Mouse (Mus musculus) retina, embryonic 14.5 days (tissue): ENCODE measurements at regions not wholly inside any gene's neighbourhood (a gene's known extent, or its start where the extent isn't known, plus 50 kb on each side); places are given as distances from the start of the nearest gene placed in this dataset.

ENCODE experiments used
- DNase-seq: peaks from one replicate; pipeline ENCODE4 v3.0.0-alpha.2; 2015; ENCODE audit warnings: low spot score

GRCm38 (mm10) chr9:120766881-120767280, 162.1 kb upstream of the Ctnnb1 start:
- no peak for DNase-seq

GRCm38 (mm10) chr9:120767396-120767795, 161.6 kb upstream of the Ctnnb1 start:
- no peak for DNase-seq

- DNase-seq, result no peak
Measured at GRCm38 (mm10) chr9:120769056-120769455, 160.0 kb upstream of the Ctnnb1 start.

- DNase-seq, result no peak
Measured at GRCm38 (mm10) chr9:120769679-120770078, 159.3 kb upstream of the Ctnnb1 start.

GRCm38 (mm10) chr9:120770886-120771285, 158.1 kb upstream of the Ctnnb1 start:
- no peak for DNase-seq

- DNase-seq, result no peak
Measured at GRCm38 (mm10) chr9:120771896-120772530, 157.0 kb upstream of the Ctnnb1 start.

GRCm38 (mm10) chr9:120774251-120774650, 154.8 kb upstream of the Ctnnb1 start:
- DNase-seq, result no peak

- DNase-seq, result no peak
Measured at GRCm38 (mm10) chr9:120774772-120775171, 154.2 kb upstream of the Ctnnb1 start.

GRCm38 (mm10) chr9:120775721-120776120, 153.3 kb upstream of the Ctnnb1 start:
- no peak for DNase-seq

- no peak for DNase-seq
Measured at GRCm38 (mm10) chr9:120776456-120777001, 152.5 kb upstream of the Ctnnb1 start.

GRCm38 (mm10) chr9:120777016-120777415, 152.0 kb upstream of the Ctnnb1 start:
- no peak for DNase-seq

- DNase-seq, result no peak
Measured at GRCm38 (mm10) chr9:120777501-120777900, 151.5 kb upstream of the Ctnnb1 start.

GRCm38 (mm10) chr9:120778423-120778822, 150.6 kb upstream of the Ctnnb1 start:
- DNase-seq, result no peak

- DNase-seq, result no peak
Measured at GRCm38 (mm10) chr9:120794210-120794609, 134.8 kb upstream of the Ctnnb1 start.

- DNase-seq, result no peak
Measured at GRCm38 (mm10) chr9:120796111-120796880, 132.7 kb upstream of the Ctnnb1 start.

- no peak for DNase-seq
Measured at GRCm38 (mm10) chr9:120797996-120798663, 130.9 kb upstream of the Ctnnb1 start.

GRCm38 (mm10) chr9:120798901-120799300, 130.1 kb upstream of the Ctnnb1 start:
- no peak for DNase-seq

- DNase-seq, result no peak
Measured at GRCm38 (mm10) chr9:120802646-120803045, 126.4 kb upstream of the Ctnnb1 start.

GRCm38 (mm10) chr9:120804760-120805294, 124.2 kb upstream of the Ctnnb1 start:
- no peak for DNase-seq

- DNase-seq, result no peak
Measured at GRCm38 (mm10) chr9:120808741-120809425, 120.1 kb upstream of the Ctnnb1 start.

- DNase-seq, result no peak
Measured at GRCm38 (mm10) chr9:120811522-120811921, 117.5 kb upstream of the Ctnnb1 start.

GRCm38 (mm10) chr9:120812667-120813210, 116.3 kb upstream of the Ctnnb1 start:
- DNase-seq, result no peak
